Mouse (Mus musculus) stomach, embryonic 15.5 days (tissue): ENCODE results near the gene Scamp2. TPM values are rescaled to one million over a fixed set of nuclear protein-coding genes. Genes with fewer than 3 reads are reported as not detected.

Experiments used
- ATAC-seq: fragments of 200-750 bp; cut with Nextera tagmentation; 2 replicates; pipeline ENCODE4 v1.8.0; 2017; ENCODE audit warnings: low read depth, moderate number of reproducible peaks, moderate TSS enrichment; ENCODE audit not compliant: insufficient read depth, low FRiP score
- H3K27ac ChIP-seq: fragments of 300-500 bp; sonication (generic); 2 replicates; pipeline ENCODE4 v1.5.1; 2015; ENCODE audit warnings: mild to moderate bottlenecking, inconsistent platforms
- H3K27me3 ChIP-seq: fragments of 300-500 bp; sonication (generic); replicated peaks from 2 replicates; pipeline ENCODE4 v1.6.1; 2015; ENCODE audit warnings: inconsistent platforms
- H3K36me3 ChIP-seq: fragments of 300-500 bp; sonication (generic); 2 replicates; pipeline ENCODE4 v1.6.1; 2015; ENCODE audit warnings: inconsistent platforms
- H3K4me1 ChIP-seq: fragments of 300-500 bp; sonication (generic); 2 replicates; pipeline ENCODE4 v1.6.1; 2015; ENCODE audit warnings: inconsistent platforms
- H3K4me2 ChIP-seq: fragments of 300-500 bp; sonication (generic); 2 replicates; pipeline ENCODE4 v1.6.1; 2015; ENCODE audit warnings: mild to moderate bottlenecking, inconsistent platforms
- H3K4me3 ChIP-seq: fragments of 300-500 bp; sonication (generic); replicated peaks from 2 replicates; pipeline ENCODE4 v1.5.1; 2015; ENCODE audit warnings: inconsistent platforms
- H3K9ac ChIP-seq: fragments of 300-500 bp; sonication (generic); 2 replicates; pipeline ENCODE4 v1.6.1; 2015; ENCODE audit warnings: inconsistent platforms
- H3K9me3 ChIP-seq: fragments of 300-500 bp; sonication (generic); 2 replicates; pipeline ENCODE4 v1.6.1; 2016; ENCODE audit warnings: inconsistent platforms
- WGBS: fragments of 180-500 bp; shearing (Covaris S2); methylation state at CpG from one replicate; pipeline ENCODE4 v1.1.7; 2015; 5-methylcytosine and 5-hydroxymethylcytosine counted together
- polyA plus RNA-seq: library from polyadenylated mRNA; unstranded; fragments of >200 nt; fragmentation: Nextera tagmentation; extraction: Ambion mirVana; gene quantifications from 2 replicates; pipeline ENCODE4 v1.2.1, GENCODE M21; 2015

Gene Scamp2
- polyA plus RNA-seq, 1 experiment from 2014 or later = 76.6 TPM

GRCm38 (mm10) chr9:57575577-57575976 is 14.8 kb downstream of the Scamp2 start:
- H3K4me2 ChIP-seq = no peak overlapping the region
- H3K27ac ChIP-seq = no peak overlapping the region
- H3K9me3 ChIP-seq = no peaks in the 10 kb centered on the region
- ATAC-seq = no peak
- WGBS = 67% methylated on average over 3 of the region's 3 CpGs
- H3K4me1 ChIP-seq = no peaks in the 10 kb centered on the region
- H3K9ac ChIP-seq = no peak overlapping the region
- H3K4me3 ChIP-seq = no peak overlapping the region
- no peaks in the 10 kb centered on the region for H3K27me3 ChIP-seq
- H3K36me3 ChIP-seq = peaks cover 18% of the 10 kb centered on the region; the same call in 1 of the 2 replicates

GRCm38 (mm10) chr9:57577144-57577849 is 16.6 kb downstream of the Scamp2 start:
- Histone ChIP-seq H3K27ac (no peak overlapping the region), H3K4me1 (no peaks in the 10 kb centered on the region), H3K4me3 (no peak overlapping the region), H3K36me3 (peaks cover 16% of the 10 kb centered on the region; the same call in 1 of the 2 replicates), H3K4me2 (no peak overlapping the region), H3K27me3 (no peaks in the 10 kb centered on the region), H3K9ac (no peak overlapping the region), H3K9me3 (no peaks in the 10 kb centered on the region)
- 77% methylated on average over 6 of the region's 6 CpGs for WGBS
- ATAC-seq = no peak

GRCm38 (mm10) chr9:57584991-57585390 is 24.2 kb downstream of the Scamp2 start:
- no peaks in the 10 kb centered on the region for H3K9me3 ChIP-seq
- no peak overlapping the region for H3K4me2 ChIP-seq
- no peak overlapping the region for H3K9ac ChIP-seq
- H3K4me3 ChIP-seq = no peak overlapping the region
- 84% methylated on average over 3 of the region's 3 CpGs for WGBS
- H3K27ac ChIP-seq = no peak overlapping the region
- H3K36me3 ChIP-seq = peaks cover 25% of the 10 kb centered on the region
- ATAC-seq = no peak
- H3K4me1 ChIP-seq = peaks cover 5% of the 10 kb centered on the region; the same call in 1 of the 2 replicates
- H3K27me3 ChIP-seq = no peaks in the 10 kb centered on the region

- H3K9me3 ChIP-seq = no peaks in the 10 kb centered on the region
- peak within 1 kb of the TSS; percentile 81 for H3K4me2 ChIP-seq
- WGBS = 0% methylated on average over 58 of the region's 58 CpGs
- H3K4me1 ChIP-seq = peaks cover 5% of the 10 kb centered on the region; the same call in 1 of the 2 replicates
- peak within 1 kb of the TSS; percentile 57 for H3K9ac ChIP-seq
- peak within 1 kb of the TSS; percentile 74 for H3K4me3 ChIP-seq
- no peaks in the 10 kb centered on the region for H3K27me3 ChIP-seq
- peaks cover 27% of the 10 kb centered on the region for H3K36me3 ChIP-seq
- H3K27ac ChIP-seq = peak within 1 kb of the TSS; percentile 85
- peak; percentile 83 for ATAC-seq
Measured at GRCm38 (mm10) chr9:57589224-57590126, 28.7 kb downstream of the Scamp2 start, which contains the start of gene Ulk3. Gene Ulk3 (plus strand): TSS chr9:57589452.

GRCm38 (mm10) chr9:57590726-57591125 is 30.0 kb downstream of the Scamp2 start:
- H3K4me2 ChIP-seq = no peak overlapping the region
- peaks cover 29% of the 10 kb centered on the region for H3K36me3 ChIP-seq
- WGBS = 39% methylated on average over 5 of the region's 5 CpGs
- ATAC-seq = no peak
- peaks cover 5% of the 10 kb centered on the region; the same call in 1 of the 2 replicates for H3K4me1 ChIP-seq
- no peaks in the 10 kb centered on the region for H3K27me3 ChIP-seq
- no peaks in the 10 kb centered on the region for H3K9me3 ChIP-seq
- H3K9ac ChIP-seq = no peak overlapping the region
- no peak overlapping the region for H3K27ac ChIP-seq
- no peak overlapping the region for H3K4me3 ChIP-seq

- WGBS = 58% methylated on average over 12 of the region's 12 CpGs
- Histone ChIP-seq H3K9ac (no peak overlapping the region), H3K27me3 (no peaks in the 10 kb centered on the region), H3K4me3 (no peak overlapping the region), H3K36me3 (peaks cover 25% of the 10 kb centered on the region), H3K27ac (no peak overlapping the region), H3K4me1 (peaks cover 3% of the 10 kb centered on the region; the same call in 1 of the 2 replicates), H3K9me3 (no peaks in the 10 kb centered on the region), H3K4me2 (no peak overlapping the region)
- ATAC-seq = no peak
Measured at GRCm38 (mm10) chr9:57593454-57594173, 32.9 kb downstream of the Scamp2 start.

- Histone ChIP-seq H3K9ac (no peak overlapping the region), H3K36me3 (peaks cover 25% of the 10 kb centered on the region), H3K4me1 (no peaks in the 10 kb centered on the region), H3K27me3 (no peaks in the 10 kb centered on the region), H3K9me3 (no peaks in the 10 kb centered on the region), H3K4me3 (no peak overlapping the region), H3K27ac (no peak overlapping the region), H3K4me2 (no peak overlapping the region)
- ATAC-seq = no peak
- WGBS = 71% methylated on average over 9 of the region's 9 CpGs
Measured at GRCm38 (mm10) chr9:57594174-57594509, 33.4 kb downstream of the Scamp2 start.

- no peak overlapping the region for H3K27ac ChIP-seq
- H3K4me2 ChIP-seq = no peak overlapping the region
- H3K9me3 ChIP-seq = no peaks in the 10 kb centered on the region
- peaks cover 7% of the 10 kb centered on the region; the same call in 1 of the 2 replicates for H3K4me1 ChIP-seq
- ATAC-seq = no peak
- no peak overlapping the region for H3K4me3 ChIP-seq
- H3K27me3 ChIP-seq = no peaks in the 10 kb centered on the region
- no peak overlapping the region for H3K9ac ChIP-seq
- peaks cover 20% of the 10 kb centered on the region for H3K36me3 ChIP-seq
- WGBS = 79% methylated on average over 8 of the region's 8 CpGs
Measured at GRCm38 (mm10) chr9:57597265-57597664, 36.5 kb downstream of the Scamp2 start.

GRCm38 (mm10) chr9:57597929-57598382 is 37.2 kb downstream of the Scamp2 start:
- ATAC-seq = no peak
- Histone ChIP-seq H3K27ac (no peak overlapping the region), H3K4me3 (no peak overlapping the region), H3K4me2 (no peak overlapping the region), H3K27me3 (no peaks in the 10 kb centered on the region), H3K9me3 (no peaks in the 10 kb centered on the region), H3K4me1 (peaks cover 7% of the 10 kb centered on the region; the same call in 1 of the 2 replicates), H3K9ac (no peak overlapping the region), H3K36me3 (peaks cover 16% of the 10 kb centered on the region)
- WGBS = 22% methylated on average over 4 of the region's 4 CpGs

- WGBS = 61% methylated on average over 8 of the region's 8 CpGs
- ATAC-seq = no peak; the same call in 1 of the 2 replicates
Measured at GRCm38 (mm10) chr9:57598851-57599563, 38.3 kb downstream of the Scamp2 start.

More at GRCm38 (mm10) chr9:57598851-57599563, 38.3 kb downstream of the Scamp2 start:
- Histone ChIP-seq H3K27me3 (no peaks in the 10 kb centered on the region), H3K4me2 (no peak overlapping the region), H3K4me3 (no peak overlapping the region), H3K4me1 (peaks cover 7% of the 10 kb centered on the region; the same call in 1 of the 2 replicates), H3K36me3 (peaks cover 10% of the 10 kb centered on the region), H3K9ac (no peak overlapping the region), H3K9me3 (no peaks in the 10 kb centered on the region), H3K27ac (no peak overlapping the region)
